Mouse (Mus musculus) midbrain, embryonic 11.5 days (tissue): Measurements from ENCODE around the gene Chtop. TPM values are rescaled to one million over a fixed set of nuclear protein-coding genes. Genes with fewer than 3 reads are reported as not detected.

ENCODE experiments used
- ATAC-seq: fragments of 200-750 bp; cut with Nextera tagmentation; 2 replicates; pipeline ENCODE4 v1.8.0; 2017; ENCODE audit warnings: moderate TSS enrichment, moderate library complexity; ENCODE audit not compliant: low FRiP score
- DNase-seq: peaks from one replicate; pipeline ENCODE4 v3.0.0; 2015; ENCODE audit warnings: low spot score; ENCODE audit errors: missing footprints
- H3K27ac ChIP-seq: fragments of 300-500 bp; sonication (generic); 2 replicates; pipeline ENCODE4 v1.5.1; 2014; ENCODE audit warnings: low read depth, low read length
- H3K27me3 ChIP-seq: fragments of 300-500 bp; sonication (generic); 2 replicates; pipeline ENCODE4 v1.6.1; 2014; ENCODE audit warnings: mild to moderate bottlenecking, low read length, moderate library complexity, mixed read lengths; ENCODE audit not compliant: control insufficient read depth, insufficient read depth
- H3K36me3 ChIP-seq: fragments of 300-500 bp; sonication (generic); 2 replicates; pipeline ENCODE4 v1.6.1; 2014; ENCODE audit warnings: mild to moderate bottlenecking, low read length, moderate library complexity, mixed read lengths; ENCODE audit not compliant: control insufficient read depth, insufficient read depth
- H3K4me1 ChIP-seq: fragments of 300-500 bp; sonication (generic); 2 replicates; pipeline ENCODE4 v1.6.1; 2014; ENCODE audit warnings: low read length; ENCODE audit not compliant: control insufficient read depth, insufficient read depth
- H3K4me2 ChIP-seq: fragments of 300-500 bp; sonication (generic); 2 replicates; pipeline ENCODE4 v1.6.1; 2014; ENCODE audit warnings: mild to moderate bottlenecking, moderate library complexity
- H3K4me3 ChIP-seq: fragments of 300-500 bp; sonication (generic); 2 replicates; pipeline ENCODE4 v1.5.1; 2014; ENCODE audit warnings: low read depth, low read length
- H3K9ac ChIP-seq: fragments of 300-500 bp; sonication (generic); 2 replicates; pipeline ENCODE4 v1.6.1; 2014; ENCODE audit warnings: low read length
- H3K9me3 ChIP-seq: fragments of 300-500 bp; sonication (generic); 2 replicates; pipeline ENCODE4 v1.6.1; 2016; ENCODE audit warnings: low read length; ENCODE audit not compliant: control insufficient read depth
- WGBS: fragments of 180-500 bp; shearing (Covaris S2); extraction: QIAGEN DNeasy Blood & Tissue Kit; methylation state at CpG from one replicate; pipeline ENCODE4 v1.1.7; 2014; 5-methylcytosine and 5-hydroxymethylcytosine counted together
- polyA plus RNA-seq: library from polyadenylated mRNA; unstranded; fragments of >200 nt; fragmentation: Nextera tagmentation; extraction: Ambion mirVana; gene quantifications from 2 replicates; pipeline ENCODE4 v1.2.1, GENCODE M21; 2014

Chtop gene
- polyA plus RNA-seq, 1 experiment from 2014 or later: 138 TPM

DNA sequence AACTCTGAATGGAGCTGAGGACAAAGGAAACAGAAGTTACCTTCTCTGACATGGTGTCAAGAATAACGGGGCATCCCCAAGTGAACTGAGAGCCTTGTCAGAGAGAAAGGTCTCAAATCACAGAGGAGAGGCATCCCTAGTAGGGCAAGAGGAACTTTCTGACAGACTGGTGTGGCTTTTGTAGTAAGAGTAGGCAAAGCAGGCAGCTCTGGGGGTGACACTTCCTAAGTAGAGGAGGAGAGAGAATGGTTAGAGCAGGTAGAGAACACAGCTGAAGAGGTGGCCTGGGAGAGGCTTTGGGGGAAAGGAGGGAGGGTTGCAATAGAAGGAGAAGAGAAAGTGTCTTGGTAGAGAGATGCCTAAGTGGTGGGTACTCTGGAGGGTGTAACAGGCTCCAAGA is 26.1 kb upstream of the Chtop start:
- Histone ChIP-seq H3K27ac (no peak overlapping the region), H3K4me2 (no peak overlapping the region), H3K4me1 (no peaks in the 10 kb centered on the region), H3K4me3 (no peak overlapping the region), H3K9ac (no peak overlapping the region), H3K36me3 (no peaks in the 10 kb centered on the region), H3K27me3 (no peaks in the 10 kb centered on the region), H3K9me3 (no peaks in the 10 kb centered on the region)
- DNase-seq: no peak
- ATAC-seq: no peak
- WGBS: 84% methylated on average over 1 of the region's 1 CpGs

GRCm38 (mm10) chr3:90531713-90532112 is 22.4 kb upstream of the Chtop start:
- Histone ChIP-seq H3K27me3 (no peaks in the 10 kb centered on the region), H3K9me3 (no peaks in the 10 kb centered on the region), H3K4me2 (no peak overlapping the region), H3K27ac (no peak overlapping the region), H3K4me1 (no peaks in the 10 kb centered on the region), H3K4me3 (no peak overlapping the region), H3K36me3 (no peaks in the 10 kb centered on the region), H3K9ac (no peak overlapping the region)
- ATAC-seq: no peak
- DNase-seq: no peak
- WGBS: 82% methylated on average over 5 of the region's 5 CpGs

DNA sequence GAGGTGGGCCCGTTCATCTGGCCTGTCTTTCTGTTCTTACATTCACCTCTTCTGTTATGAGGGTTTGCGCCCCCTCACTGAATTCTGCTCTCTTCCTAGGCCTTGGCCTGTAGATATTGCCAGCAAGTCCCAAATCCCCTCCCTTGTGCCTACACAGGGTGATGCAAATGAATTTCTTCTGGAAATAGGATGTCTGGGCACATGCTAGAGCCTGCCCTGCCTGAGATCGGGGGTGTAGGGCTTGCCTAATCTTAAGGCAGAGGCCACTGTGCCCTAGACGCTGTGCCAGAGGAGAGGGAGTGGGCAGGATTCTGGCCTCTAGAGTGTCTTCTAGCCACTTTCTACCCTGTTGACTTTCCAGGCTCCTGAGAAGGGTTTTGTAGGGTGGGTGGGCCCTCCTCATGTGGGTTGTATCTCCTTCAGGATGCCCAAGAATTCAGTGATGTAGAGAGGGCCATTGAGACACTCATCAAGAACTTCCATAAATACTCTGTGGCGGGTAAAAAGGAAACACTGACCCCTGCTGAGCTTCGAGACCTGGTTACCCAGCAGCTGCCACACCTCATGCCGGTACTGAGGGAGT is 18.1 kb upstream of the Chtop start:
- Histone ChIP-seq H3K9me3 (no peaks in the 10 kb centered on the region), H3K4me3 (no peak overlapping the region), H3K4me2 (no peak overlapping the region), H3K27me3 (no peaks in the 10 kb centered on the region), H3K27ac (no peak overlapping the region), H3K4me1 (no peaks in the 10 kb centered on the region), H3K9ac (no peak overlapping the region), H3K36me3 (no peaks in the 10 kb centered on the region)
- 86% methylated on average over 7 of the region's 7 CpGs for WGBS
- DNase-seq (peak; percentile 41), ATAC-seq (no peak)

GRCm38 (mm10) chr3:90526580-90526979 is 17.3 kb upstream of the Chtop start, which contains the start of gene S100a14:
Gene S100a14 (plus strand): TSS chr3:90526856.
- no peak within 1 kb of the TSS for H3K4me3 ChIP-seq
- WGBS: 78% methylated on average over 5 of the region's 5 CpGs
- H3K4me2 ChIP-seq: no peak within 1 kb of the TSS
- ATAC-seq (peak; percentile 38; the same call in 1 of the 2 replicates), DNase-seq (peak; percentile 17)
- H3K36me3 ChIP-seq: no peaks in the 10 kb centered on the region
- H3K27ac ChIP-seq: no peak within 1 kb of the TSS
- H3K4me1 ChIP-seq: no peaks in the 10 kb centered on the region
- no peak within 1 kb of the TSS for H3K9ac ChIP-seq
- H3K9me3 ChIP-seq: no peaks in the 10 kb centered on the region
- no peaks in the 10 kb centered on the region for H3K27me3 ChIP-seq

- Histone ChIP-seq H3K27me3 (no peaks in the 10 kb centered on the region), H3K4me2 (no peak overlapping the region), H3K4me3 (no peak overlapping the region), H3K27ac (no peak overlapping the region), H3K4me1 (no peaks in the 10 kb centered on the region), H3K9me3 (no peaks in the 10 kb centered on the region), H3K36me3 (no peaks in the 10 kb centered on the region), H3K9ac (no peak overlapping the region)
- 87% methylated on average over 2 of the region's 2 CpGs for WGBS
- DNase-seq: peak; percentile 59
- ATAC-seq: no peak
These were observed 16.8 kb upstream of the Chtop start for GRCm38 (mm10) chr3:90526076-90526475.

DNA sequence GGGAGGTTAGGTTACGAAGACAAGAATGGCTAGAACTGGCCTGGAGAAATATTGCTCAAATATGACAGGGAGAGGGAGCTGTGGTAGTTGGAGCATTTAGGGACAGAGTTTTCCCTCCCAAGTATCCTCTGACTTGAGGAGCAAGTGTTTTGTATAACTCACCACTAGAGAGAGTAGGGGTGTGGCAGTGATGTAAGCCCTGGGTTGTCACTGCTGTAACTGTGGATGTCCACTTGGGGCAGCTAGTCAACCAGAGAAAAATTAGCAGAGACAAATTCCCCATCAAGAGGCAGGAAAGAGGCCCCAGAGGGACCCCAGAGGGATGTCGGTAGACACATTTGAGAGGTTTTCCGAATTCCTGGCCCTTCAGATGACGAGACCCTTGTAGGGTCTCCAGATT is 16.1 kb upstream of the Chtop start:
- Histone ChIP-seq H3K9me3 (no peaks in the 10 kb centered on the region), H3K27me3 (no peaks in the 10 kb centered on the region), H3K4me3 (no peak overlapping the region), H3K4me2 (no peak overlapping the region), H3K4me1 (no peaks in the 10 kb centered on the region), H3K36me3 (no peaks in the 10 kb centered on the region), H3K9ac (no peak overlapping the region), H3K27ac (no peak overlapping the region)
- WGBS: 69% methylated on average over 4 of the region's 4 CpGs
- DNase-seq (no peak), ATAC-seq (no peak)

DNA sequence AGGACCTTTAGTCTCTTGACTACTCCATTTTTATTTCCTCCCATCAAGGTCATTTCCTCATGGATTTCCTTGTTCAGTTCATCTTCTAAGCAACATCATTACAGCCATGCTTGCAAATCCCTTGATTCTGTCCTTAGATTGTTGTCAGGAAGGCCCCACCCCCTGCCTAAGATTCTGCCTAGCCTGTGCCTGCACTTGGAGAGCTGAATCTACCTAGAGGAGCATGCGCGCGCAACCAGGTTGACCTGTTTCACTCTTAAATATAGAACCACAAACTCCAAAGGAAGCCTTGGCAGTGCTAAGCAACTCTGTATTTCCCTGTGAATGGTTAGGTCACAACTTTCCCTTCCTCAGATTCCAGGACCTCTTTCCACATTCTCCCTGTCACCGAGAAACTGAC is 8.4 kb upstream of the Chtop start:
- DNase-seq (no peak), ATAC-seq (no peak)
- Histone ChIP-seq H3K4me3 (no peak overlapping the region), H3K9me3 (no peaks in the 10 kb centered on the region), H3K27me3 (peaks cover 9% of the 10 kb centered on the region), H3K4me2 (no peak overlapping the region), H3K27ac (no peak overlapping the region), H3K36me3 (no peaks in the 10 kb centered on the region), H3K9ac (no peak overlapping the region), H3K4me1 (no peaks in the 10 kb centered on the region; the same call in 1 of the 2 replicates)
- WGBS: 90% methylated on average over 4 of the region's 4 CpGs

- H3K4me3 ChIP-seq: no peak overlapping the region
- H3K4me1 ChIP-seq: no peaks in the 10 kb centered on the region; the same call in 1 of the 2 replicates
- no peak for ATAC-seq
- H3K9me3 ChIP-seq: no peaks in the 10 kb centered on the region
- H3K27ac ChIP-seq: no peak overlapping the region
- H3K27me3 ChIP-seq: peaks cover 9% of the 10 kb centered on the region
- DNase-seq: no peak
- 90% methylated on average over 4 of the region's 4 CpGs for WGBS
- no peak overlapping the region for H3K9ac ChIP-seq
- H3K36me3 ChIP-seq: no peaks in the 10 kb centered on the region
- H3K4me2 ChIP-seq: no peak overlapping the region
These were observed 6.5 kb upstream of the Chtop start for GRCm38 (mm10) chr3:90515789-90516188.

GRCm38 (mm10) chr3:90515242-90515641 is 5.9 kb upstream of the Chtop start:
- 55% methylated on average over 1 of the region's 1 CpGs for WGBS
- no peak overlapping the region for H3K9ac ChIP-seq

More at GRCm38 (mm10) chr3:90515242-90515641, 5.9 kb upstream of the Chtop start:
- Histone ChIP-seq H3K9me3 (no peaks in the 10 kb centered on the region), H3K36me3 (no peaks in the 10 kb centered on the region), H3K4me1 (no peaks in the 10 kb centered on the region; the same call in 1 of the 2 replicates), H3K4me3 (no peak overlapping the region), H3K27ac (no peak overlapping the region), H3K27me3 (peaks cover 9% of the 10 kb centered on the region), H3K4me2 (peak overlapping the region; percentile 68)
- DNase-seq (no peak), ATAC-seq (peak; percentile 6; the same call in 1 of the 2 replicates)
